Mouse (Mus musculus) stomach, embryonic 15.5 days (tissue): Measurements from ENCODE around the gene Hnrnph2. TPM values are rescaled to one million over a fixed set of nuclear protein-coding genes. Genes with fewer than 3 reads are reported as not detected.

Source experiments
- ATAC-seq: fragments of 200-750 bp; cut with Nextera tagmentation; 2 replicates; pipeline ENCODE4 v1.8.0; 2017; ENCODE audit warnings: low read depth, moderate number of reproducible peaks, moderate TSS enrichment; ENCODE audit not compliant: insufficient read depth, low FRiP score
- H3K27ac ChIP-seq: fragments of 300-500 bp; sonication (generic); 2 replicates; pipeline ENCODE4 v1.5.1; 2015; ENCODE audit warnings: mild to moderate bottlenecking, inconsistent platforms
- H3K27me3 ChIP-seq: fragments of 300-500 bp; sonication (generic); replicated peaks from 2 replicates; pipeline ENCODE4 v1.6.1; 2015; ENCODE audit warnings: inconsistent platforms
- H3K36me3 ChIP-seq: fragments of 300-500 bp; sonication (generic); 2 replicates; pipeline ENCODE4 v1.6.1; 2015; ENCODE audit warnings: inconsistent platforms
- H3K4me1 ChIP-seq: fragments of 300-500 bp; sonication (generic); 2 replicates; pipeline ENCODE4 v1.6.1; 2015; ENCODE audit warnings: inconsistent platforms
- H3K4me2 ChIP-seq: fragments of 300-500 bp; sonication (generic); 2 replicates; pipeline ENCODE4 v1.6.1; 2015; ENCODE audit warnings: mild to moderate bottlenecking, inconsistent platforms
- H3K4me3 ChIP-seq: fragments of 300-500 bp; sonication (generic); replicated peaks from 2 replicates; pipeline ENCODE4 v1.5.1; 2015; ENCODE audit warnings: inconsistent platforms
- H3K9ac ChIP-seq: fragments of 300-500 bp; sonication (generic); 2 replicates; pipeline ENCODE4 v1.6.1; 2015; ENCODE audit warnings: inconsistent platforms
- H3K9me3 ChIP-seq: fragments of 300-500 bp; sonication (generic); 2 replicates; pipeline ENCODE4 v1.6.1; 2016; ENCODE audit warnings: inconsistent platforms
- WGBS: fragments of 180-500 bp; shearing (Covaris S2); methylation state at CpG from one replicate; pipeline ENCODE4 v1.1.7; 2015; 5-methylcytosine and 5-hydroxymethylcytosine counted together
- polyA plus RNA-seq: library from polyadenylated mRNA; unstranded; fragments of >200 nt; fragmentation: Nextera tagmentation; extraction: Ambion mirVana; gene quantifications from 2 replicates; pipeline ENCODE4 v1.2.1, GENCODE M21; 2015

The Hnrnph2 gene
- polyA plus RNA-seq, 1 experiment from 2014 or later: 138 TPM

DNA sequence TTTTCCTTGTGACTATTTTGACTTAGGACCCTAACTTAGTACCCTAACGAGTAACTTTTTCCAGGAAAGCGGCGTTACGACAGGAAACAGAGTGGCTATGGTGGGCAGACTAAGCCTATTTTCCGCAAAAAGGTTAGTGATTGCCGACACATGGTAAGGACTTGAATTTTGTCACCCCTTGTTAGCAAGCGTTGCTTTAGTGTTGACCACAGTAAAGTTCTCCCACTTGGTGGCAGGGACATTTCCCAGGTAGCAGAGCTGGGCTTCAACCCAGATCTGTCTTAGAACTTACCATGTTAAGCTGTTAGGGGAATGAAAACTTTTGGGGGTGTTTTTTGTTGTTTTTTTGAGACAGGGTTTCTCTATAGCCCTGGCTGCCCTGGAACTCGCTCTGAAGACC is 14.5 kb upstream of the Hnrnph2 start:
- no peaks in the 10 kb centered on the region for H3K4me1 ChIP-seq
- H3K27me3 ChIP-seq: no peaks in the 10 kb centered on the region
- H3K36me3 ChIP-seq: no peaks in the 10 kb centered on the region
- no peaks in the 10 kb centered on the region for H3K9me3 ChIP-seq
- 26% methylated on average over 8 of the region's 8 CpGs for WGBS
- no peak overlapping the region for H3K27ac ChIP-seq
- H3K4me2 ChIP-seq: peak overlapping the region; percentile 51
- ATAC-seq: no peak
- H3K4me3 ChIP-seq: peak overlapping the region; percentile 50
- peak overlapping the region; percentile 14; the same call in 1 of the 2 replicates for H3K9ac ChIP-seq

GRCm38 (mm10) chrX:134588261-134588660 is 12.7 kb upstream of the Hnrnph2 start:
- ATAC-seq: no peak

DNA sequence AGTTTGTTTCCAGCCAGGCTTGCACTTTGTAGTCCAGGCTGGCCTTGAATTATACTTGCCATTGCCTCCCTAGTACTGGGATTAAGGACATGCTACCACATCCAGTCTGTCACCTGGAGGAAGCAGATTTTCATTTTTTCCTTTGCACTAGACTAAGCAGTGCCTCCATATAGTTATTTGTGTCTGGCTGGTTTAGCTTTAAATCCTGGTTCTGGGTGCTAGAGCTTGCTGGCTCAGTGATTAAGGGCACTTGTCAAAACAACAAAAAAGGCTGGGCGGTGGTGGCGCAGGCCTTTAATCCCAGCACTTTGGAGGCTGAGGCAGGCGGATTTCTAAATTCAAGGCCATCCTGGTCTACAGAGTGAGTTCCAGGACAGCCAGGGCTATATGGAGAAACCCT is 12.0 kb upstream of the Hnrnph2 start:
- H3K27ac ChIP-seq: no peak overlapping the region
- ATAC-seq: no peak
- WGBS: 68% methylated on average over 3 of the region's 3 CpGs

More at GRCm38 (mm10) chrX:134588261-134588660, 12.7 kb upstream of the Hnrnph2 start:
- WGBS: 83% methylated on average over 4 of the region's 4 CpGs
- Histone ChIP-seq H3K27me3 (no peaks in the 10 kb centered on the region), H3K9me3 (no peaks in the 10 kb centered on the region), H3K27ac (no peak overlapping the region), H3K4me2 (no peak overlapping the region), H3K4me1 (no peaks in the 10 kb centered on the region), H3K36me3 (no peaks in the 10 kb centered on the region), H3K4me3 (no peak overlapping the region), H3K9ac (no peak overlapping the region)

GRCm38 (mm10) chrX:134589836-134590235 is 11.1 kb upstream of the Hnrnph2 start:
- Histone ChIP-seq H3K9ac (no peak overlapping the region), H3K4me1 (no peaks in the 10 kb centered on the region), H3K9me3 (no peaks in the 10 kb centered on the region), H3K4me2 (no peak overlapping the region), H3K27ac (no peak overlapping the region), H3K4me3 (no peak overlapping the region), H3K36me3 (no peaks in the 10 kb centered on the region), H3K27me3 (no peaks in the 10 kb centered on the region)
- ATAC-seq: no peak
- 52% methylated on average over 5 of the region's 5 CpGs for WGBS

More for the DNA sequence above, 12.0 kb upstream of the Hnrnph2 start:
- Histone ChIP-seq H3K9ac (no peak overlapping the region), H3K4me3 (no peak overlapping the region), H3K4me2 (no peak overlapping the region), H3K4me1 (no peaks in the 10 kb centered on the region), H3K27me3 (no peaks in the 10 kb centered on the region), H3K36me3 (no peaks in the 10 kb centered on the region), H3K9me3 (no peaks in the 10 kb centered on the region)

GRCm38 (mm10) chrX:134599922-134600565 is 935 bp upstream of the Hnrnph2 start:
- H3K4me3 ChIP-seq: peak overlapping the region; percentile 55
- no peak for ATAC-seq
- H3K27me3 ChIP-seq: no peaks in the 10 kb centered on the region
- H3K9ac ChIP-seq: no peak overlapping the region; the same call in 1 of the 2 replicates
- H3K4me2 ChIP-seq: peak overlapping the region; percentile 50
- H3K27ac ChIP-seq: peak overlapping the region; percentile 79
- H3K36me3 ChIP-seq: no peaks in the 10 kb centered on the region
- no peaks in the 10 kb centered on the region for H3K4me1 ChIP-seq
- no peaks in the 10 kb centered on the region for H3K9me3 ChIP-seq
- 25% methylated on average over 10 of the region's 10 CpGs for WGBS

DNA sequence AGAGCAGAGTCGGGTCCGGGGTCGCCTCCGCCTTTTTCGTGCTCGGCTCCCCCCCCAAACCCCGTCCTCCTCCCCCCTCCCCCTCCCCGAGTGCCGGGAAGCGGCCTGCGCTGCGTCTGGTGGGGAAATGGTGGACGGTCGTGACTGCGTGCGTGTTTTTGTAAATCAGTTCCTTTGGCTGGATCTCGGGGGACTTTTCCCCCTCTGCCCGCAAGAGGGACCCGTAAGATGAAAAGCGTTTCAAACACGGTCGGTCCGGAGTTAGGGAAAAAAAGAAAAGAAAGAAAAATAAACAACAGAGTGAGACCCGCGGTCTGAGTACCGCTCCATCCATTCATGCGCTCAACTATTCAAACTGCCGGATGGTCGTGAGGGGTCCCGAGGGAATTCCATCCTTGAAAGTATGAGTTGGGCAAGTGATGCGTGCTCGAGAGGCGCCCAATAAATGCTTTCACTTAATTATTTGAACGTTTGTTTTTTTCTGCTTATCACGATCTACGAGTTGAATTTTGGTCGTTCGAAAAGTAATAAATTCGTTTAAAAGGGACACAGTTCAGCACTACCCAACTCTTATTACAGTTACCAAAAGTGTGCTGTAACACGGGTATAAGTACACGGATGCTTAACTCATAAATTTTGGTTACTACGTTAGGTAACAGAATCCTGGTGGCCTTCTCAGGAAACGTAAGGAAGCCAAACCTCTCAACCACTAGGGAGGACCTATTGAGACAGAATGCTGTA is 571 bp downstream of the Hnrnph2 start:
- Histone ChIP-seq H3K9ac (peak overlapping the region; percentile 22), H3K4me2 (peak overlapping the region; percentile 42), H3K4me1 (no peaks in the 10 kb centered on the region), H3K4me3 (peak overlapping the region; percentile 55), H3K27me3 (no peaks in the 10 kb centered on the region), H3K27ac (peak overlapping the region; percentile 90), H3K36me3 (no peaks in the 10 kb centered on the region), H3K9me3 (no peaks in the 10 kb centered on the region)
- peak; percentile 77 for ATAC-seq
- WGBS: 14% methylated on average over 37 of the region's 43 CpGs

GRCm38 (mm10) chrX:134609472-134609871 is 8.5 kb downstream of the Hnrnph2 start:
- no peaks in the 10 kb centered on the region for H3K4me1 ChIP-seq
- no peak overlapping the region for H3K4me2 ChIP-seq
- no peak overlapping the region for H3K9ac ChIP-seq
- no peaks in the 10 kb centered on the region for H3K36me3 ChIP-seq
- no peaks in the 10 kb centered on the region for H3K9me3 ChIP-seq
- WGBS: 25% methylated on average over 4 of the region's 4 CpGs
- no peaks in the 10 kb centered on the region for H3K27me3 ChIP-seq
- ATAC-seq: no peak
- no peak overlapping the region for H3K27ac ChIP-seq
- H3K4me3 ChIP-seq: no peak overlapping the region

DNA sequence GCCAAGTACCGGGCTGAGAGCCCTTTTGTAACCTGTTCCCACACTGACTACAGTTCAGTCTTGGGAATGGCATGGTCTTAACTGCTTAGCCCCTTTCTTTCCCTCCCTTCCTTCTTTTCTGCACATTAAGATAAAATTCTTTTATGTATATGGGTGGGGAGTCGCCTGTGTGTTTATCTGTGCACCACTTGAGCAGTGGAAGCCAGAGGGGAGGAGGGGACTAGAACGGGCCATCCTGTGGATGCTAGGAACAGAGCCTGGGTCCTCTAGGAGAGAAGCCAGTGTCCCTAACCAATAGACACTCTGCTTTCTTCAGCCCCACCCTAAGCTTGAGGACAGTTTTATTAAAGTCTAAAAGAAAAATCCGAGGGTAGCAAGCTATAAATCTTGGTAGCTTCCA is 10.0 kb downstream of the Hnrnph2 start:
- H3K9me3 ChIP-seq: no peaks in the 10 kb centered on the region
- no peak overlapping the region for H3K27ac ChIP-seq
- no peaks in the 10 kb centered on the region for H3K36me3 ChIP-seq
- no peaks in the 10 kb centered on the region for H3K4me1 ChIP-seq
- ATAC-seq: no peak
- H3K4me2 ChIP-seq: no peak overlapping the region
- H3K9ac ChIP-seq: no peak overlapping the region
- H3K27me3 ChIP-seq: no peaks in the 10 kb centered on the region
- H3K4me3 ChIP-seq: no peak overlapping the region
- WGBS: 62% methylated on average over 4 of the region's 4 CpGs

DNA sequence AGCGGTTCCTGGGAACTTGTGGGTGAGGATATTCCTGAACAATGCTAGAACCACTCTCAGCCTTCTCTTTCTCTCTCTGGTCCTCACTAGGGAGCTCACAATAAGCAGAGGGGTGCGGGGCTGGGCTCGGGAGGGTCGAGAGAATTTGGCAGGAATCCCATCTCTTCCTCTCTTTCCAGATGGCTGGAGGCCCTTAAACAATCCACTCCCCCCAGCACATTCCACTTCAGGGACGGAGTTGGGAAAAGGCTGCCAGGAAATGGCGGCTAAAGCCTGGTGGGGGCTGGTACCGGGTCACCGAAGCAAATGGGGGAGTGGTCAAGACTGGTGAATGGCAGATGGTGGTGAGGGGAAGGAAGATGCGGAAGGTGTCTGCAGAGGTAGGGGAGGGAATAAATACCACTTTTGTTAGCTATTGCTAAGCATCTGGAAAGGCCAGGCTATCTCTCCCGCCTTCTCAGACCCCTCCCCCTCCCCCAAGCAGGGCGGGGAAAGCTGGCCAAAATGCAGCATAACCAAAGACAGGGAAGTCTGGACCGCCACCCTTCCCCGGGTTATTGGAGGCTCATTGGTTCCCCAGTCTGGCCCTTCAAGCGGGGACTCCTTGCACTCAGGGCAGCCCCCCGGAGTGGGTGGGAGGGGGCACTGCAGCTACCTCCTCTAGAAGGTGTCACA is 11.4 kb downstream of the Hnrnph2 start:
- Histone ChIP-seq H3K36me3 (no peaks in the 10 kb centered on the region), H3K4me1 (no peaks in the 10 kb centered on the region), H3K27me3 (no peaks in the 10 kb centered on the region), H3K27ac (peak overlapping the region; percentile 91), H3K9me3 (no peaks in the 10 kb centered on the region), H3K4me2 (peak overlapping the region; percentile 47), H3K4me3 (peak overlapping the region; percentile 34), H3K9ac (no peak overlapping the region)
- WGBS: 9% methylated on average over 15 of the region's 15 CpGs
- ATAC-seq: peak; percentile 85

DNA sequence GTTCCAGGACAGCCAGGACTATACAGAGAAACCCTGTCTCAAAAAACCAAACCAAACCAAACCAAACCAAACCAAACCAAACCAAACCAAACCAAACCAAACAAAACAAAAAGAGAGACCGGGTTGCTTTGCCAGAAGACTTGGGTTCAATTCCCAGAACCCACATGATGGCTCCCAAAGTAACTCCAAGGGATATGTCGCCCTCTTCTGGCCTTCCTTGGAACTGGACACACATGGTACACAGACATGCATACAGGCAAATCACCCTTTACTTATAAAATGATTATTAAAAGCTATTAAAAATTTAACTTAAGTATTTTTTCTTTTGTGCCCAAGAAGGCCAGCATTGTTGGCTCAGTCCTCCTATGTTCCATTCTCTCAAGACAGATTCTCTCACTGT is 13.3 kb downstream of the Hnrnph2 start:
- no peaks in the 10 kb centered on the region for H3K36me3 ChIP-seq
- ATAC-seq: no peak
- H3K27me3 ChIP-seq: no peaks in the 10 kb centered on the region
- H3K4me2 ChIP-seq: no peak overlapping the region
- H3K9me3 ChIP-seq: no peaks in the 10 kb centered on the region
- H3K9ac ChIP-seq: no peak overlapping the region
- no peak overlapping the region for H3K27ac ChIP-seq
- H3K4me3 ChIP-seq: no peak overlapping the region
- H3K4me1 ChIP-seq: no peaks in the 10 kb centered on the region
- WGBS: 60% methylated on average over 2 of the region's 2 CpGs

DNA sequence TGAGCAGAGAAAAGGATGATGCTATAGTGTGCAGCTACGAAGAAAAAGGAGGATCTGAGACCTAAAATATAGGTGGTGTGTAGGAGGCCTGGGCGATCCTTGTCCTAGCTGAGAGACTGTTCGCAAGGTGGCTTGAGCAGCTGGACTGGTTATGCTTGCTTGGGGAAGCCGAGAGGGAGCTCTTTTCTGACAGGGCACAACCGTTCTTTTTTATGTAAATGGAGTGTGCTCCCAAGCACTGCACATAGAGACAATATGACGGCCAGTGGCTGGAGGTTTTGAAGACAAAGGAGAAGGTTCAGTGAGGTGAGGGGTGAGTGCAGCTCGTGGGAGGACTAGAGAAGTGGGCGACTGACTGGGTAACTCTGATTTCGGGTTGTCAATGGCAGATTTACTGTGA is 18.7 kb downstream of the Hnrnph2 start:
- Histone ChIP-seq H3K4me2 (no peak overlapping the region), H3K4me3 (no peak overlapping the region), H3K27me3 (no peaks in the 10 kb centered on the region), H3K9ac (no peak overlapping the region), H3K4me1 (no peaks in the 10 kb centered on the region), H3K9me3 (no peaks in the 10 kb centered on the region), H3K27ac (no peak overlapping the region), H3K36me3 (no peaks in the 10 kb centered on the region)
- no peak for ATAC-seq
- 54% methylated on average over 9 of the region's 9 CpGs for WGBS

- Histone ChIP-seq H3K27me3 (no peaks in the 10 kb centered on the region), H3K36me3 (no peaks in the 10 kb centered on the region), H3K4me1 (no peaks in the 10 kb centered on the region), H3K9ac (no peak overlapping the region), H3K4me3 (no peak overlapping the region), H3K27ac (no peak overlapping the region), H3K9me3 (no peaks in the 10 kb centered on the region), H3K4me2 (no peak overlapping the region)
- ATAC-seq: no peak
- WGBS: 51% methylated on average over 8 of the region's 8 CpGs
Observed at GRCm38 (mm10) chrX:134620254-134620865, 19.4 kb downstream of the Hnrnph2 start.
